Mouse (Mus musculus) mouse trophoblast stem cell (cell line): ENCODE data around the gene Gm9918.
"Not testable (repeated sequence)": the region's sequence is repeated elsewhere in the genome, so short reads cannot be mapped to it uniquely, and the experiment has no call there.

Experiments used
- in situ Hi-C, 2 experiments: fragments of 300-500 bp; cut with MseI, MboI; formaldehyde crosslinking; loops; 2 replicates in 1 of 2; 3 replicates in 1 of 2; pipeline ENCODE4 v1.15.1; 2025

The Gm9918 gene

GRCm38 (mm10) chr15:102270274-102270960 lies at the start of gene Gm9918:
TSS of gene Gm9918 (plus strand) at chr15:102270563.
- in situ Hi-C loops: loop anchor here in 1 of 2 experiments (5.0 kb wide), 1 partner anchor 33 kb away; no protein-coding TSS in a partner anchor

- in situ Hi-C loops: loop anchor here (5.0 kb wide), 2 partner anchors 35 to 45 kb away; no protein-coding TSS in a partner anchor
Observed at GRCm38 (mm10) chr15:102222386-102222785, 48.0 kb upstream of the Gm9918 start.

DNA sequence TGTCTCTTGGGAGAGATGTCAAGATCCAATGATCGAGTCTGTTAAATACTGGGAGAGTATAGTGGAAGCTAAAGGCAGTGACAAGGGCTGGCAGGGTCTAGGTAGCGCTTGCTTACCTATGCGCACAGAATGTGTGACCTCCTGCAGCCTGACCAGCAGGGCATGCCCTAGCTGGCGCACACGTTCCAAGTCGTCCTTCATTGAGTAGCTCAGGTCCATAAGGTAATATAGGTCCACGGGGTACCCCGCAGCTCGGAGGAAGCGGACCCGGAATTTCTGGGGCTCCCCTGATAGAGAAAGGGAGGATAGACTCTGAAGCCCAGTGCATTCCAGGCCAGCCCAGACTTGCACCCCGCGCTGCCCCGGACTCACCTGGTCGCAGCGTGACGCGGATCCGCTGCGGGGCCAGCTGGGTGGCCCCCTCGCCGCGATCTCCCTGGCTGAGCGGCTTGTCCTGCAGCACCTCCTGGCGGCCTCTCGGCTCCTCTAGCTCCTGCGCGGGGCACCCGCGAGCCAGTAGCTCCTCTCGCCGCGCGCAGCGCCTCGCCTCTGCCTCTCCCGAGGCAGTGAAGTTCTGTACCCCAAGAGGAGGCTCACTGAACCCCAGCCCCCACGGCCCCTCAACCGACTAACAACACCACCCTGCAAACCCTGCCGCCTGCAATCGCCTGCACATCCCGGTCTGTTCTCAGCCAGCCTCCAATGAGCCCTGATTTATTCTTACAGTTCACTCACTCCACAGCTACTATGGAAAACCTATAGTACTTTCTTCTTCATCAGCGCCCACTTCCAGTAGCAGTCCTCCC lies 46.0 kb upstream of the Gm9918 start:
- in situ Hi-C loops: loop anchor here (5.0 kb wide), 2 partner anchors 37 to 47 kb away; no protein-coding TSS in a partner anchor

DNA sequence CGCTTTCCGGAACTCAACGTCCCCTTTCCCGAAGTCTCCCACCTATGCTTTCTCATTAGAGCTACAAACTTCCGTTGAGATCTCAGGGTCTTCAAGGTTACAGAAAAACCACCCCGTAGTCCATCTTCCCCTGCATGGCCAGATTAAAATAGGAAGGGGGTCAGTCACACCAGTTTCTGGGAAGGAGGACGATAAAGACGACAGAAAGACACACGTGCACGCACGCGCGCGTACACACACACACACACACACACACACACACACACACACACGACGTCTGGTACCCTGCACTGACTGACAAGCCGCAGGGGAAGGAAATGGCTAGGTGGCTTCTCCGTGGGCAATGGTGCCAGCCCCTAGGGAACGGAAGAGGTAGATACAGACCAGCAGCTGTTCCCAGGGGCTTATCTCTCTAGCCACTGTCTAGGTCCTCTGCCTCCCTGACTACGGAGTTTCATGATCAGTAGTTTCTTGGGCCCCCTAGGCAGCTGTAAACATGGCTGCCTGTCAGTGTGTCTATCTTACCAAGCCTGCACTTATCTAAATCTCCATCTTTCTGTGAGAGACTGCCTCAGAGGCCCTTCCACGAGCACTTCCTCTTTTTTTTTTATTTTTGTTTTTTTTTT lies 45.3 kb upstream of the Gm9918 start:
- in situ Hi-C loops: loop anchor here (5.0 kb wide), 2 partner anchors 38 to 48 kb away; no protein-coding TSS in a partner anchor

DNA sequence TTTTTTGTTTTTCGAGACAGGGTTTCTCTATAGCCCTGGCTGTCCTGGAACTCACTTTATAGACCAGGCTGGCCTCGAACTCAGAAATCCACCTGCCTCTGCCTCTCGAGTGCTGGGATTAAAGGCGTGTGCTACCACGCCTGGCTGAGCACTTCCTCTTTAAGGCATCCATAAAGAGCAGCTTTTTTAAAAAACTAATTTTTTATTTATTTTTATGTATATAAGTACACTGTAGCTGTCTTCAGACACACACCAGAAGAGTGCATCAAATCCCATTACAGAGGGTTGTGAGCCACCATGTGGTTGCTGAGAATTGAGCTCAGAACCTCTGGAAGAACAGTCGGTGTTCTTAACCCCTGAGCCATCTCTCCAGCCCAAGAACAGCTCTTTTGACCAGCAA lies 44.7 kb upstream of the Gm9918 start:
- in situ Hi-C loops: not testable (repeated sequence)

GRCm38 (mm10) chr15:102230408-102231321 lies 39.7 kb upstream of the Gm9918 start:
- in situ Hi-C loops: no loop called here

DNA sequence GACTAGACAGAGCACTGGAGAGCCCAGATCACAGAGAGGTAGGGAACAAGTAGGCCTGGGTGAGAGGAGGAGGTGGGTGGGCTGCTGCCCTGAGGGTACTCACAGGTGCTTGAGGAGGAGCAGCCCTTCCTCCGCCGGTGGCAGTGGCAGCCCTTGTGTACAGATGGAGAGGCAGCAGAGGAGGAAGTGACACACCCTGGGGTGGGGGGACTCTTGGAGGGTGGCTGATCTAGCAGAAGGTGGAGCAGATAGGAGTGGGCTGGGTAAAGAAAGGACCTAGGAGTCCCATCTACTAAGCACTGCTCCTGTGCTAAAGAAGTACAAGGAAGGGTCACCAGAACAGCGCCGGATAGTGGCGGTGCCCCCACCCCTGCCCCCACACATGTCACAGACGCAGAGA lies 38.6 kb upstream of the Gm9918 start, which contains the start of gene Itgb7:
Itgb7 (minus strand) TSS at position 197 of the 400 bp plus-strand sequence.
- in situ Hi-C loops: no loop called here

- in situ Hi-C loops: no loop called here
Observed at GRCm38 (mm10) chr15:102232764-102233163, 37.6 kb upstream of the Gm9918 start.

GRCm38 (mm10) chr15:102233896-102234295 lies 36.5 kb upstream of the Gm9918 start:
- in situ Hi-C loops: no loop called here

- in situ Hi-C loops: loop anchor here in 1 of 2 experiments (5.0 kb wide), 1 partner anchor 37 kb away; the partner anchor contains the start of gene Gm9918
Observed at GRCm38 (mm10) chr15:102235371-102236027, 34.9 kb upstream of the Gm9918 start.

GRCm38 (mm10) chr15:102238543-102239259 lies 31.7 kb upstream of the Gm9918 start:
- in situ Hi-C loops: loop anchor here in 1 of 2 experiments (5.0 kb wide), 1 partner anchor 34 kb away; the partner anchor contains the start of gene Gm9918

GRCm38 (mm10) chr15:102239260-102239590 lies 31.1 kb upstream of the Gm9918 start:
- in situ Hi-C loops: loop anchor here in 1 of 2 experiments (5.0 kb wide), 1 partner anchor 33 kb away; the partner anchor contains the start of gene Gm9918

GRCm38 (mm10) chr15:102239851-102240250 lies 30.5 kb upstream of the Gm9918 start:
- in situ Hi-C loops: loop anchor here in 1 of 2 experiments (5.0 kb wide), 1 partner anchor 32 kb away; the partner anchor contains the start of gene Gm9918

DNA sequence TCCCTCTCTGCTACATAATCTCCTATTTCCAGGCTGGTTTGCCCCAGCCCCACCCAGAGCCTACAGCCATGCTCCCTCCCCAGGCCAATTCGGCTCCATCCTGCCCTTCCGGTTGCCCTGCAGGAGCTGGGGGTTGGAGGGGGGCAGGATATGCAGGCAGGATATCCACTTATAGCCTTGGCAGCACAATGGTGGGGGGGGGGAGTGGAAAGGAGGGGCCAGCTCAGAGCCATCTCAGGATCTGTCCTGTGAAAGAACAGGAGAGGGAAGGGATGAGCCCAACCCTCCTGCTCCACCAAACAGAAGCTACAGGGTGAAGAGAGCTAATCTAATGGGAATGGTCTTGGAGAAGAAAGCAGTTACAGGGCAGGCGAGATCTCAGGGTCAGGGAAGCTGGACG lies 29.8 kb upstream of the Gm9918 start:
- in situ Hi-C loops: no loop called here

GRCm38 (mm10) chr15:102242404-102243228 lies 27.7 kb upstream of the Gm9918 start:
- in situ Hi-C loops: no loop called here

DNA sequence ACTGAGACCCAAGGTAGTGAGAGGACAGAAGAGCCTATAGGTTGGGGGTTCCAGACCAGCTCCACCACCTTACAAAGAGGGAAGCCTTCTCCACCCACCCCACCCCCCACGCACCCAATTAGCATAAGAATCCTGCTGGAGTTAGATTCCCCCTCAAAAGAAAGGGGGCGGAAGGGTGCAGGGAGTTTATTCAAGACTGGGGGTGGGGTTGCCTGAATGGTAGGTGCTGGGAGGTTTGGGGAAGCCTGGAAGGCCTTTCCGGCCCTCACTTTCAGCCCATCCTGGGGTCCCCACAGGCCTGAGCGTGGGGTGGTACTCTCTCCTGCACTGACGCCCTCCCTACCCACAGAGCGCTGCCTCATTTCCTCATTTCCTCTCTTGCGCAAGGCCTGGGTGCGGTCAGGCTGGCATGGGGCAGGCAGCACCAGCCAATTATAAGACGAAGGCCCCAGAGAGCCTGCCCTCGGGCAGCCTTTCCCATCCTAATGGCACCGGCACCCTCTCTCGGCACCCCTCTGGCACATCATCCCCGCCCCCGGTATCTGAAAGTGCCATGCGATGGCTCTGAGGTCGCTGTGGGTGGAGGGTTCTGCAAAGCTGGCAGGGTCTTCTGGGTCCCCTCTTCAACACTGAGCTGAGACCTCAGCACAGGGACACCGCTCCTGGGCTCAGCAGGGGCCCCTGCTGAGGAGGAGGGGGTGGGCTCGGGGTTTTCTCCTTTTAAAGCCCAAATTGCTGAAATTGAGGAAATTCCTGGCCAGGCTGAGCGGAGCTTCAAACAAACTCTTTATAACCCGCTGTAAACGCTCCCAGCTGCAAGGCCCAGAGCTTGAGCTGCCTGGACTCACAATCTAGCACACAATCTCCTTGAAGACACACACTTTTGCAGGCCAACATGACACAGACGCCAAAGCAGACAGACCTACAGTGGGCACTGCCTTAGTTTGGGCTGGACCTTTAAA lies 26.9 kb upstream of the Gm9918 start:
- in situ Hi-C loops: no loop called here
